Comparison of ENCODE assay signal across 8 mouse cellular contexts in genomic region chr14:100459601-100460290, GRCm38 (mm10).
DNase-seq lines count a peak whose midpoint lies in the region; ATAC-seq and TF ChIP-seq lines count a peak whose summit lies in the region.

No protein-coding gene starts in this region.

- 37% methylated on average over 8 of the region's 8 CpGs for WGBS in liver, embryonic 11.5 days
- WGBS in embryonic facial prominence, embryonic 13.5 days, result 16% methylated on average over 8 of the region's 8 CpGs
- WGBS in kidney, adult 2 months, result 29% methylated on average over 8 of the region's 8 CpGs
- 24% methylated on average over 8 of the region's 8 CpGs for WGBS in neural tube, embryonic 11.5 days
- WGBS in heart, adult 2 months, result 52% methylated on average over 8 of the region's 8 CpGs

- no peak for TF ChIP-seq CTCF in kidney, adult 2 months (conservative IDR thresholded peaks at IDR 0.05; ENCODE audit: insufficient read depth, insufficient read length, low read depth, low read length)
- TF ChIP-seq CTCF in heart, adult 2 months (IDR thresholded peaks at IDR 0.05), result no peak

- no peaks in the 10 kb centered on the region; the same call in 1 of the 2 replicates for H3K4me1 ChIP-seq in liver, embryonic 11.5 days (replicated peaks; ENCODE audit: control insufficient read depth, insufficient read depth, low read length)
- peaks cover 34% of the 10 kb centered on the region for H3K4me1 ChIP-seq in embryonic facial prominence, embryonic 13.5 days
- H3K4me1 ChIP-seq in kidney, adult 2 months (ENCODE audit: control insufficient read depth, insufficient read depth, low read length), result peaks cover 32% of the 10 kb centered on the region
- peaks cover 15% of the 10 kb centered on the region for H3K4me1 ChIP-seq in neural tube, embryonic 11.5 days (ENCODE audit: control insufficient read depth, insufficient read depth, low read length)
- H3K4me1 ChIP-seq in heart, adult 2 months (ENCODE audit: control insufficient read depth, insufficient read depth, low read length), result peaks cover 2% of the 10 kb centered on the region; the same call in 1 of the 2 replicates

- no peak for DNase-seq in liver, embryonic 11.5 days (ENCODE audit: low spot score)
- DNase-seq in liver, result no peak
- peak; percentile 46 for DNase-seq in kidney, adult 2 months
- no peak for DNase-seq in neural tube, embryonic 11.5 days (ENCODE audit: low spot score)
- no peak for DNase-seq in adrenal gland, adult 2 months
- DNase-seq in heart, adult 9 months (ENCODE audit: low spot score in 2 of 2), result no peak
- DNase-seq in heart, adult 2 months, result no peak

- TF ChIP-seq POLR2A in kidney, adult 2 months (IDR thresholded peaks at IDR 0.05; ENCODE audit: low read depth, low read length), result no peak
- TF ChIP-seq POLR2A in heart, adult 2 months (IDR thresholded peaks at IDR 0.05; ENCODE audit: insufficient read depth, low read depth, low read length), result no peak

- no peak for TF ChIP-seq EP300 in heart, adult 2 months (IDR thresholded peaks at IDR 0.05; ENCODE audit: insufficient read depth, low read depth, low read length)

- H3K27me3 ChIP-seq in liver, embryonic 11.5 days (replicated peaks; ENCODE audit: control insufficient read depth, insufficient read depth, low read length), result no peaks in the 10 kb centered on the region
- no peaks in the 10 kb centered on the region for H3K27me3 ChIP-seq in embryonic facial prominence, embryonic 13.5 days
- H3K27me3 ChIP-seq in kidney, adult 2 months (replicated peaks; ENCODE audit: control insufficient read depth, insufficient read depth, low read length), result no peaks in the 10 kb centered on the region
- H3K27me3 ChIP-seq in neural tube, embryonic 11.5 days (ENCODE audit: control insufficient read depth, insufficient read depth, low read length), result no peaks in the 10 kb centered on the region
- H3K27me3 ChIP-seq in heart, adult 2 months (ENCODE audit: control insufficient read depth, insufficient read depth, low read length), result no peaks in the 10 kb centered on the region

- no peak overlapping the region for H3K27ac ChIP-seq in liver, embryonic 11.5 days (ENCODE audit: low read depth, low read length)
- H3K27ac ChIP-seq in embryonic facial prominence, embryonic 13.5 days, result peak overlapping the region; percentile 63; the same call in 1 of the 2 replicates
- no peak overlapping the region for H3K27ac ChIP-seq in kidney, adult 2 months (ENCODE audit: insufficient read depth, low read depth, low read length)
- no peak overlapping the region for H3K27ac ChIP-seq in neural tube, embryonic 11.5 days (ENCODE audit: low read depth, low read length)
- no peak overlapping the region for H3K27ac ChIP-seq in heart, adult 2 months

- no peaks in the 10 kb centered on the region for H3K9me3 ChIP-seq in liver, embryonic 11.5 days (ENCODE audit: control insufficient read depth, low read length)
- H3K9me3 ChIP-seq in embryonic facial prominence, embryonic 13.5 days, result no peaks in the 10 kb centered on the region
- no peaks in the 10 kb centered on the region for H3K9me3 ChIP-seq in neural tube, embryonic 11.5 days (ENCODE audit: control insufficient read depth, low read length)

- intact Hi-C loops in heart, adult 2 months (cut with DNase I), result loop anchor here (5.0 to 10.0 kb wide), 3 partner anchors 145 to 527 kb away; no protein-coding TSS in a partner anchor

- H3K79me2 ChIP-seq in heart, adult 2 months (replicated peaks; ENCODE audit: control insufficient read depth, insufficient read depth, low read length), result no peaks in the 10 kb centered on the region

- H3K9ac ChIP-seq in liver, embryonic 11.5 days (ENCODE audit: low read depth, low read length), result no peak overlapping the region
- H3K9ac ChIP-seq in embryonic facial prominence, embryonic 13.5 days, result no peak overlapping the region
- no peak overlapping the region for H3K9ac ChIP-seq in neural tube, embryonic 11.5 days (ENCODE audit: low read length)
- no peak overlapping the region for H3K9ac ChIP-seq in heart, adult 2 months (ENCODE audit: low read depth, low read length)

- 0 out of 2 replicates have a peak, but pooled peaks have one; percentile 9 for ATAC-seq in liver, embryonic 11.5 days (replicated peaks; ENCODE audit: low FRiP score)
- ATAC-seq in embryonic facial prominence, embryonic 13.5 days (ENCODE audit: insufficient number of reproducible peaks, insufficient read depth, low FRiP score, low TSS enrichment, low read depth), result peak; percentile 69
- ATAC-seq in neural tube, embryonic 11.5 days (ENCODE audit: insufficient read depth, low FRiP score, low TSS enrichment), result no peak

- no peak overlapping the region for H3K4me2 ChIP-seq in liver, embryonic 11.5 days
- peak overlapping the region; percentile 51 for H3K4me2 ChIP-seq in embryonic facial prominence, embryonic 13.5 days
- 0 out of 2 replicates have a peak overlapping the region, but pooled peaks have one; percentile 5 for H3K4me2 ChIP-seq in neural tube, embryonic 11.5 days (ENCODE audit: low read depth)

- H3K36me3 ChIP-seq in liver, embryonic 11.5 days (ENCODE audit: control insufficient read depth, insufficient read depth, low read length), result no peaks in the 10 kb centered on the region
- H3K36me3 ChIP-seq in embryonic facial prominence, embryonic 13.5 days, result no peaks in the 10 kb centered on the region
- H3K36me3 ChIP-seq in kidney, adult 2 months (ENCODE audit: control insufficient read depth, insufficient read depth, low read length), result no peaks in the 10 kb centered on the region
- no peaks in the 10 kb centered on the region for H3K36me3 ChIP-seq in neural tube, embryonic 11.5 days (ENCODE audit: control insufficient read depth, insufficient read depth, low read length)
- peaks cover 3% of the 10 kb centered on the region for H3K36me3 ChIP-seq in heart, adult 2 months (ENCODE audit: control insufficient read depth, insufficient read depth, low read length)

- H3K4me3 ChIP-seq in liver, embryonic 11.5 days (ENCODE audit: low read depth, low read length), result no peak overlapping the region
- H3K4me3 ChIP-seq in embryonic facial prominence, embryonic 13.5 days, result no peak overlapping the region
- H3K4me3 ChIP-seq in kidney, adult 2 months (ENCODE audit: insufficient read depth, low read depth, low read length), result no peak overlapping the region
- no peak overlapping the region for H3K4me3 ChIP-seq in neural tube, embryonic 11.5 days (ENCODE audit: low read depth, low read length)
- H3K4me3 ChIP-seq in heart, adult 2 months, result no peak overlapping the region
